ENCODE assay signal across 8 mouse cellular contexts in the genomic region with DNA sequence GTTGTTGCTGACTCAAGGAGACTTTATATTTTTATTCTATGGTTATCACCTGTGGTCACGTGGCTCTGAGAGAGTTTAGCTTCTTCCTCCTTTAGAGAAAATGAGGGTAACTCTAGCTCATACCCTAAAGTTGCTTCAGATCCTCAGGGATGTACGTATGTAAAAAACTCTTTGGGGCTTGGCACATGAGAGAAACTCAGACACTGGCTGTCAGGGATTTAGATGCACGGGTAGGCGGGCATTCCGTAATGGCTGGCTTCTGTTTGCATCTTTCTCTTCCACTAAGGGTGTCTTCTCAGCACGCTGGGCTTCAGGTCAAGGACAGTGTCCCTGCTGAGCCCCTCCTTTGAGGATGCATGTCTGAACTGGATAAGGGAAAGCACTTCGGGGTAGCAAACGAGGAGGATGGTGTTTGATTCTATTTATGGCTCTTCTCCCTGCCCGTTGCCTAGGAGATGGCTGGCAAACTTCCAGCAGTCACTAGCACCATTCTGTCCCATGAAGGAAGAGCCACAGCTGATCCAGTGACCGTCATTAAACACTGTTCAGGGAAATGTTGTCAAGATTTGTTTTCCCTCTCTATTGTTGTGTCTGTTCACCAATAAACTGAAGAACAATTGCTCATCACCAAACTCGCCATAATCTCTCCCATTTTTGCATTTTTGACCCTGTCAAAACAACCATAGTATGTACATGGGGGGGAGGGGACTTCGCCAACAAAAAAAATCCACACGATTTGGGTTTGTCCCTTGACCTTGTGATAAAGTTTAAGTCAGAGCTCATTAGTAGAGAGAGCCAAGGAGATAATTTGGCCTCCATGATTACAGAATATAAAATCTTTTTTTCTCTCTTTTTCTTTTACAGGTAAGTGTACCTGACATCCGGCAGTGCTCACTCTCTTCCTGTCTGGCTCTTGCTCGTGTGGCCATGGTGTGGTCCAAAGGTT.
DNase-seq lines count a peak whose midpoint lies in the region; ATAC-seq lines count a peak whose summit lies in the region.

No protein-coding gene starts in this region.

- H3K9me3 ChIP-seq in embryonic facial prominence, embryonic 11.5 days (replicated peaks; ENCODE audit: control insufficient read depth, low read length), result no peaks in the 10 kb centered on the region
- H3K9me3 ChIP-seq in embryonic facial prominence, embryonic 10.5 days, result peaks cover 8% of the 10 kb centered on the region; the same call in 1 of the 2 replicates

- no peak overlapping the region for H3K4me2 ChIP-seq in embryonic facial prominence, embryonic 11.5 days (ENCODE audit: low read depth, low read length)

- H3K4me3 ChIP-seq in embryonic facial prominence, embryonic 11.5 days (ENCODE audit: low read depth, low read length), result no peak overlapping the region
- no peak overlapping the region for H3K4me3 ChIP-seq in embryonic facial prominence, embryonic 10.5 days

- H3K9ac ChIP-seq in embryonic facial prominence, embryonic 11.5 days (replicated peaks; ENCODE audit: low read length), result no peak overlapping the region

- peak; percentile 29 for DNase-seq in embryonic facial prominence, embryonic 11.5 days (ENCODE audit: low spot score)
- DNase-seq in embryonic facial prominence, embryonic 10.5 days (ENCODE audit: low spot score), result no peak
- peak; percentile 84 for DNase-seq in cerebellum, adult 8-10 months
- peak; percentile 49 to 59 for DNase-seq in gastrocnemius, postnatal 36 days
- peak; percentile 22 for DNase-seq in kidney, adult 11 months
- DNase-seq in left cerebral cortex, postnatal 36 days (ENCODE audit: low spot score in 2 of 2), result peak; percentile 56 to 70
- peak; percentile 62 for DNase-seq in retina, embryonic 14.5 days (ENCODE audit: low spot score)
- DNase-seq in urinary bladder, postnatal 25 days (ENCODE audit: low spot score), result no peak

- WGBS in embryonic facial prominence, embryonic 11.5 days, result 76% methylated on average over 15 of the region's 15 CpGs
- 76% methylated on average over 15 of the region's 15 CpGs for whole genome bisulfite sequencing in embryonic facial prominence, embryonic 10.5 days

- no peaks in the 10 kb centered on the region for H3K27me3 ChIP-seq in embryonic facial prominence, embryonic 11.5 days (ENCODE audit: control insufficient read depth, insufficient read depth, low read length)
- no peaks in the 10 kb centered on the region for H3K27me3 ChIP-seq in embryonic facial prominence, embryonic 10.5 days (replicated peaks; ENCODE audit: low read depth, poor library complexity, severe bottlenecking)

- no peaks in the 10 kb centered on the region; the same call in 1 of the 2 replicates for H3K4me1 ChIP-seq in embryonic facial prominence, embryonic 11.5 days (ENCODE audit: control insufficient read depth, insufficient read depth, low read length)
- H3K4me1 ChIP-seq in embryonic facial prominence, embryonic 10.5 days, result peaks cover 4% of the 10 kb centered on the region

- H3K36me3 ChIP-seq in embryonic facial prominence, embryonic 11.5 days (replicated peaks; ENCODE audit: control insufficient read depth, insufficient read depth, low read depth, low read length), result no peaks in the 10 kb centered on the region
- peaks cover 26% of the 10 kb centered on the region for H3K36me3 ChIP-seq in embryonic facial prominence, embryonic 10.5 days (replicated peaks)

- ATAC-seq in embryonic facial prominence, embryonic 11.5 days (replicated peaks; ENCODE audit: insufficient number of reproducible peaks, low FRiP score, low TSS enrichment, low read depth), result no peak

- no peak overlapping the region for H3K27ac ChIP-seq in embryonic facial prominence, embryonic 11.5 days (replicated peaks; ENCODE audit: low read depth, low read length)
- H3K27ac ChIP-seq in embryonic facial prominence, embryonic 10.5 days (replicated peaks), result no peak overlapping the region

- intact Hi-C loops in gastrocnemius, postnatal 36 days (cut with DNase I), result no loop called here
- intact Hi-C loops in left cerebral cortex, postnatal 36 days (cut with DNase I), result no loop called here

Comparison
In these comparisons a context has a peak if more than half of its experiments do, and no peak if none do; other contexts are left out.
1. DNase-seq: peak in embryonic facial prominence, embryonic 11.5 days (single experiment), cerebellum, adult 8-10 months (single experiment), gastrocnemius, postnatal 36 days (2 of 2), kidney, adult 11 months (single experiment), left cerebral cortex, postnatal 36 days (2 of 2) and retina, embryonic 14.5 days (single experiment); none in embryonic facial prominence, embryonic 10.5 days (single experiment) and urinary bladder, postnatal 25 days (single experiment).